Mouse (Mus musculus): ENCODE data around the gene Ifi211. TPM values are rescaled to one million over a fixed set of nuclear protein-coding genes. Genes with fewer than 3 reads are reported as not detected.
"Not testable (repeated sequence)": the region's sequence is repeated elsewhere in the genome, so short reads cannot be mapped to it uniquely, and the experiment has no call there.

Ifi211 gene
- polyA plus RNA-seq, 1 experiment: 0.77 TPM

DNA sequence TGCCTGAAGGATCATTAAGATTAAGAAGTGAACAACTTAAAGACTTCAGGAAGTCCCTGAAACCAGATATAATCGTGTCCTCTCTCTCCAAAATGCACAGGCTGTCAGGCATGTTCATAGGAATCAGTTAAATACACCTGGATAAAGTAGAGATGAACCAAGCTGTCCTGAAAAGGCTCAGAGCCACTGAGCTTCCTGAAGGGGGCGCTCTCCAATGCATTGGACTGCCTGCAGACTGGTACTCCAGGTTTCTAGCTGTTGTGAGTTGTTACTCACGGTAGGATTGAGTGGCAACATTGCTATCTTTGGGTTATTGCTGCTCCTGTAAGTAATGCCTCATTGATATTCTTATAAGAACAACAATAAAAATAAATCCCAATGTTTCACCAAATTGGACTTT is 6.4 kb upstream of the Ifi211 start:
- WGBS: 58% methylated on average over 3 of the region's 3 CpGs
- not testable (repeated sequence) for DNase-seq; H3K27me3 ChIP-seq (replicated peaks; ENCODE audit: control insufficient read depth, insufficient read depth, low read length)

DNA sequence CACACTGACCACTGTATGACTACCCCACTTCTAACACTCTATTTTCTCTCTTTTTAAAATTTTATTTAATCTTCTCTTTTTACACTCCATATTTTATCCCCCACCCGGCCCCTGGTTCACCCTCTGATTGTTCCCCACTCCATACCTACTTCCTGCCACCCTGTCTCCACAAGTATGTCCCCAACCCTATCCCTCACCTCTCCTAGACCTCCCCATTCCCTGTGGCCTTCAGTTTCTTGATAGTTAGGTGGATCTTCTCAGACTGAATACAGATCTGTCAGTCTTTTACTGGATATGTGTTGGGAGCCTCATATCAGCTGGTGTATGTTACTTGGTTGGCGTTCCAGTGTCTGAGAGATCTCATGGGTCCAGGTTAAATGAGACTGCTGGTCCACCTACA is 1.7 kb upstream of the Ifi211 start:
- DNase-seq: no peak
- H3K4me1 ChIP-seq (ENCODE audit: control insufficient read depth, insufficient read depth, low read length): no peaks in the 10 kb centered on the region
- TF ChIP-seq CTCF (conservative IDR thresholded peaks at IDR 0.05; ENCODE audit: insufficient read depth, insufficient read length, low read depth, low read length): no peak
- TF ChIP-seq POLR2A (IDR thresholded peaks at IDR 0.05; ENCODE audit: low read depth, low read length): no peak
- H3K4me3 ChIP-seq (ENCODE audit: insufficient read depth, low read depth, low read length): no peak overlapping the region
- WGBS: 79% methylated on average over 2 of the region's 2 CpGs
- no peaks in the 10 kb centered on the region for H3K36me3 ChIP-seq (ENCODE audit: control insufficient read depth, insufficient read depth, low read length)
- H3K27ac ChIP-seq (ENCODE audit: insufficient read depth, low read depth, low read length): no peak overlapping the region
- no peaks in the 10 kb centered on the region for H3K27me3 ChIP-seq (replicated peaks; ENCODE audit: control insufficient read depth, insufficient read depth, low read length)

More for the DNA sequence above, 6.4 kb upstream of the Ifi211 start:
- H3K4me3 ChIP-seq (ENCODE audit: insufficient read depth, low read depth, low read length); H3K27ac ChIP-seq (ENCODE audit: insufficient read depth, low read depth, low read length); H3K36me3 ChIP-seq (ENCODE audit: control insufficient read depth, insufficient read depth, low read length); H3K4me1 ChIP-seq (ENCODE audit: control insufficient read depth, insufficient read depth, low read length): not testable (repeated sequence)

DNA sequence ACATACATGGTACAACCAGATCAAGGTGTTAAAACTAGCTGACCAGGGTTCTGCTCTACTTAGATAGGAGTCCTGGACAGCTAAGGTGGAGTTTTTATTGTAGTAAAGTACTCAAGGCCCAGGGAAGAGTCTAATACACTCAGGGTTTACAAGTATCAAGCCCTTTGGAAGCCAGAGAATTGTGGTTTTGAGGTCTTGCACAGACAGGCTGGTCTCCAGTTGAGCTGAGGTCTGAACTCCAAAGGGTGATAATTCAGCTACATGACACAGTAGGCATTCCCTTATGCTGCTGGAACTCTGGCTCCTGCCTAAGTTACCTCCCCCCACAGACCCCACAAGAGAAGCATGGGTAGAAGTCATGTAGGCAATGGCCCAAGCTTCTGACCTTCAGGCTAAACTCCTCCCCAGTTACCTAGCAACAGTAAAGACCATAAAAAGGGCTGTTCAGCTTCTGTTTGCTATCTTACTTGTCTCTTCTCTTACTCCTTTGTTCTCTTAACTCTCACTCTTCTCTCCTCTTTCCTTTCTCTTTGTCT is 478 bp upstream of the Ifi211 start:
- peak overlapping the region; percentile 38 for H3K27ac ChIP-seq (ENCODE audit: insufficient read depth, low read depth, low read length)
- H3K36me3 ChIP-seq (ENCODE audit: control insufficient read depth, insufficient read depth, low read length); DNase-seq; H3K27me3 ChIP-seq (replicated peaks; ENCODE audit: control insufficient read depth, insufficient read depth, low read length); H3K4me3 ChIP-seq (ENCODE audit: insufficient read depth, low read depth, low read length); H3K4me1 ChIP-seq (ENCODE audit: control insufficient read depth, insufficient read depth, low read length): not testable (repeated sequence)

DNA sequence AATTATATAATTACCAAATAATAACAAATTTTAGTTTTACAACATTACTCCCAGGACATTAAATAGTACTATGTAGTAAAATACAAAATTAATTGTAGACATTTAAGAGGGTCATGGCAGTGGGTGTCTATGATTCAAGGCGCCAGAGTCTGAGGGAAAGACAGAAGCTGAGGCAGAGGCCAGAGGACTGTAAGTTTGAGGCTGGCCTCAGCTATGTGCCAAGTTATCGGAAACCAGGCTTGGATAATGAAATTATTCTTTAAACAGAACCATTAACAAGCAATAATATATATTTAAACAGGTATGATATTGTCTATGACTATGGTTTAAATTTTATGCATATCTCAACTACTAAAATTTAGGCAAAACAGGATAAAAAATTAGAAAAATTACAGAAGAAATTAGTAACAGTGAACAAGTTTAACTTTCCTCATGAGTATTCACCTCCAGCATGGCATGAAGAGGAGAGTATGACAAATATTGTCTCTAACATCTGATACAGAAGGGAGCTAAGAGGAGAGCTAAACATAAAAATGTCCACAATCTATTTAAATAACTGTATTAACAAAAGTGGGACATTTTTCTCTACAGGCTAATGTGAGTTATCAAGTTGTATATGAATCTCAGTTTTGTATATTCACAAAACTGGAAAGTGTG is 910 bp downstream of the Ifi211 start:
- TF ChIP-seq POLR2A (IDR thresholded peaks at IDR 0.05; ENCODE audit: low read depth, low read length) (no peak), CTCF (conservative IDR thresholded peaks at IDR 0.05; ENCODE audit: insufficient read depth, insufficient read length, low read depth, low read length) (no peak)
- no peak for DNase-seq
- WGBS: 81% methylated on average over 2 of the region's 2 CpGs
- no peak overlapping the region for H3K27ac ChIP-seq (ENCODE audit: insufficient read depth, low read depth, low read length)
- no peaks in the 10 kb centered on the region for H3K27me3 ChIP-seq (replicated peaks; ENCODE audit: control insufficient read depth, insufficient read depth, low read length)
- H3K4me3 ChIP-seq (ENCODE audit: insufficient read depth, low read depth, low read length): no peak overlapping the region
- no peaks in the 10 kb centered on the region for H3K4me1 ChIP-seq (ENCODE audit: control insufficient read depth, insufficient read depth, low read length)
- no peaks in the 10 kb centered on the region for H3K36me3 ChIP-seq (ENCODE audit: control insufficient read depth, insufficient read depth, low read length)

DNA sequence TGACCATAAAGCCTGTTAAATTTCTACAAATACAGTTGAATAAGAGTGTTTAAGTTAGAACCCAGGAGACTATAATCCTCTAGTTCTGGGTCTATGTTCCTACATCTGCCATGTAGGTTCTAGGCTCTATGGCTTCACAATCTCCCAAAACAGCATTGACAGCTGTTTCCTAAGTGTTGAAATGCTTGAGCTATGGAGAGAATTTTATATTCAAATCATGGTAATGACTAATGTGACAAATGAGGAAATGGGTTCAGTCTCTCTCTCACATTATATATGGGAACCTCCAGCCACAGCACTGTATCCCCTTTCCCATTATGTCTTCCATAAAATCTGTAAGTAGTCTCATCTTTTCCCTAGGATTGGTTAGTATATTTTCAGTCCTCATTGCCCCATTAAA is 4.5 kb downstream of the Ifi211 start:
- not testable (repeated sequence) for H3K36me3 ChIP-seq (ENCODE audit: control insufficient read depth, insufficient read depth, low read length); H3K4me3 ChIP-seq (ENCODE audit: insufficient read depth, low read depth, low read length); H3K27me3 ChIP-seq (replicated peaks; ENCODE audit: control insufficient read depth, insufficient read depth, low read length); DNase-seq; H3K4me1 ChIP-seq (ENCODE audit: control insufficient read depth, insufficient read depth, low read length); H3K27ac ChIP-seq (ENCODE audit: insufficient read depth, low read depth, low read length)

DNA sequence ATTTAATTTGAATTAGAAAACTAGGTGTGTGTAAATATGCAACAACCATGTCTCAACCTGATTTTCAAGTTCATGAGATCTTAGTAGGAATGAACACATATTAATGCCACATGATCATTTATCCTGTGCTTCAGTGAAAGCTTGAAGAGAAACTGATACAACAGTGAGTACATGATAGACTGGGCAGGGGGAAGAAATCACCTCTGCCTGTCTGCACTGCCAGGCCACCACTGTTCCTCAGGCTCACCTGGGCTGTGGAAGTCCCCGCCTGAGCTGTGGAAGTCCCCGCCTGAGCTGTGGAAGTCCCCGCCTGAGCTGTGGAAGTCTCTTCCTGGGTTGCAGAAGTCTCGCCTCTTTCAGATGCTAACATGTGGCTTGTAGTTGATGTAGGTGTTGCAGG is 7.0 kb downstream of the Ifi211 start:
- not testable (repeated sequence) for H3K4me1 ChIP-seq (ENCODE audit: control insufficient read depth, insufficient read depth, low read length); DNase-seq; H3K36me3 ChIP-seq (ENCODE audit: control insufficient read depth, insufficient read depth, low read length); H3K27ac ChIP-seq (ENCODE audit: insufficient read depth, low read depth, low read length); H3K4me3 ChIP-seq (ENCODE audit: insufficient read depth, low read depth, low read length); H3K27me3 ChIP-seq (replicated peaks; ENCODE audit: control insufficient read depth, insufficient read depth, low read length)
- WGBS: 85% methylated on average over 4 of the region's 4 CpGs

DNA sequence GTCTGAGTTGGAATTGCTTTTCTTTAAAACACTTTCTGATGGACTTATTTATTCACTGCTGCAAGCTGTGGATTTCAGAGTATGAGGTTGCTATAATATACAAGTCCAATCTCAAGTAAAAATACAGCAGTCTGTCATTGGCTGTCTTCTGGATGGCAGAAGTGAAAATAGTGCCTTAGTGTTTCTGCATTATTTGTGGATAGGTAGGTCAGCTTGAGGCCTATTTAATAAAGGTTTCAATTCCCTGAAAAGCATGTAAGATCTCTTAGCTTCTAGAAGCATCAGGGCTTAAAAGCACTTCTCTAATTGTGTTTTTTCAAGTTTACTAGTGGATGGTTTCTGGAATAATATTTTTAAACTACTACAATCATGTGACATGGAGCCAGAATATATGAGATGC is 23.1 kb downstream of the Ifi211 start:
- not testable (repeated sequence) for H3K36me3 ChIP-seq (ENCODE audit: control insufficient read depth, insufficient read depth, low read length); H3K4me1 ChIP-seq (ENCODE audit: control insufficient read depth, insufficient read depth, low read length); H3K27me3 ChIP-seq (replicated peaks; ENCODE audit: control insufficient read depth, insufficient read depth, low read length); DNase-seq; H3K27ac ChIP-seq (ENCODE audit: insufficient read depth, low read depth, low read length); H3K4me3 ChIP-seq (ENCODE audit: insufficient read depth, low read depth, low read length)

DNA sequence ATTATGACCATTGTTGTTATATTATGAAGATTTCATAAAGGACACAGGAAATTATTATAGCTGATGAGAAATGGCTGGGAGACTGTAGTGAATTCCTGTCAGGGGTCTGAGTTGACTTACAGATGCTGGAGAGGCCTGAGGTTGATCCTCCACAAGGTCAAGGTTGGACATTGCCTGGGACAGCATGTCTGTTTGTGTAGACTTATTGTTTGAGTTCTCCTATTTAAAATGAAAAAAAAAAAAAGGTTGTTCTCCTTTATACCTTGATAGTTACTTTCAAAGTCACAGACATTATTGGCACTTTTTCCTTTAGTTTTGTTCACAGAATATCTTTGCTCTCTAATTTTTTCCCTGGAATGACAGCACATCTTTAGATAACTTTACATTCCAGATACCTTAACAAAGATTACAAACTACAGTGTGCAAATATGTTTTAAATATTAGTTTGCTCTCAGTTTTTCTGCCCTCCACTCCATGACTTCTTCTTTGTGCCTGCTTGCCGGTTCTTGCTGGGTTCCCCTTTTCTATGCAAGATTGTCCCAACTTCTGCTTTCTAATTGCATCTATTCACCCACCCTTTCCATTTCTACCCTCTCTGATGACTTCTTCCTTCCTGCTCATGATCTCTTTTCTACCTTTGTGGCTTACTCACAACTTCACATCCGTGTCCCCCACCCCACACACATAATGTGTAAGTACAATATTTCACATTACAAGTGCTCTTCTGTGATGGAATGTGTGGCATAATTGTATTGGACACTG is 25.6 kb downstream of the Ifi211 start:
- 93% methylated on average over 1 of the region's 2 CpGs for WGBS

DNA sequence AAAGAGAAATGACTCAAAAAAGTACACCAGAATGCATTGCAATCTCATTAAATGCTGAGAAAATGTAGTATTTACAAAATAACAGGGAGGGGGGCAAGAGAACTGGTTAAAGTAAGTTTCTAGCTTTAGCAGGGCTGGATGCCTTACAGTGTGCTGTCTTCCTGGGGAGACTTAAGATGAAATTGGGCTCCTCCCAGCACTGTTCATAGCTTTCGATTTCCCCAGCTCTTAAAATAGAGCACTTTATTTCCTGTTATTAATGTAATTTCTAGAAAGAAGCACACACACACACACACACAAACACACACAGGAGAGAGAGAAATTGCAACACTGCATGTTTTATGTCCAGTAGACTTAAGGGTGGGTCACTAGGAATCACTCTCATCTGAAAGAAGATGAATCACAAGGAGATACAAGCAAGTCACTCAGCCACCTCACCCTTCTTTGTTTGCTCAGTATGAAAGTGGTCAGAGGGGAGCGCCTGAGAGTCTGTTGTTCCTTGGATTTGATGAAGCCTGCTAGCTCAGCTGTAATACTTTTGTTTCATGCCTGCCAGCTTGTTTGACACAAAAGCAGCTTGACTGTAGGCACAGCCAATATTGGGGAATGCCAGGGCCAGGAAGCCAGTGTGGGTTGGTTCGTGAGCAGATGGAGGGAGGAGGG is 32.7 kb downstream of the Ifi211 start:
- 41% methylated on average over 3 of the region's 3 CpGs for WGBS
- H3K27ac ChIP-seq (ENCODE audit: insufficient read depth, low read depth, low read length): peak overlapping the region; percentile 82
- H3K27me3 ChIP-seq (replicated peaks; ENCODE audit: control insufficient read depth, insufficient read depth, low read length); H3K4me1 ChIP-seq (ENCODE audit: control insufficient read depth, insufficient read depth, low read length); H3K36me3 ChIP-seq (ENCODE audit: control insufficient read depth, insufficient read depth, low read length): not testable (repeated sequence)
- 0 out of 2 replicates have a peak overlapping the region, but pooled peaks have one; percentile 19 for H3K4me3 ChIP-seq (ENCODE audit: insufficient read depth, low read depth, low read length)
- DNase-seq: peak; percentile 66

More for the DNA sequence above, 25.6 kb downstream of the Ifi211 start:
- H3K36me3 ChIP-seq (ENCODE audit: control insufficient read depth, insufficient read depth, low read length); DNase-seq; H3K4me1 ChIP-seq (ENCODE audit: control insufficient read depth, insufficient read depth, low read length); H3K27ac ChIP-seq (ENCODE audit: insufficient read depth, low read depth, low read length); H3K4me3 ChIP-seq (ENCODE audit: insufficient read depth, low read depth, low read length); H3K27me3 ChIP-seq (replicated peaks; ENCODE audit: control insufficient read depth, insufficient read depth, low read length): not testable (repeated sequence)

DNA sequence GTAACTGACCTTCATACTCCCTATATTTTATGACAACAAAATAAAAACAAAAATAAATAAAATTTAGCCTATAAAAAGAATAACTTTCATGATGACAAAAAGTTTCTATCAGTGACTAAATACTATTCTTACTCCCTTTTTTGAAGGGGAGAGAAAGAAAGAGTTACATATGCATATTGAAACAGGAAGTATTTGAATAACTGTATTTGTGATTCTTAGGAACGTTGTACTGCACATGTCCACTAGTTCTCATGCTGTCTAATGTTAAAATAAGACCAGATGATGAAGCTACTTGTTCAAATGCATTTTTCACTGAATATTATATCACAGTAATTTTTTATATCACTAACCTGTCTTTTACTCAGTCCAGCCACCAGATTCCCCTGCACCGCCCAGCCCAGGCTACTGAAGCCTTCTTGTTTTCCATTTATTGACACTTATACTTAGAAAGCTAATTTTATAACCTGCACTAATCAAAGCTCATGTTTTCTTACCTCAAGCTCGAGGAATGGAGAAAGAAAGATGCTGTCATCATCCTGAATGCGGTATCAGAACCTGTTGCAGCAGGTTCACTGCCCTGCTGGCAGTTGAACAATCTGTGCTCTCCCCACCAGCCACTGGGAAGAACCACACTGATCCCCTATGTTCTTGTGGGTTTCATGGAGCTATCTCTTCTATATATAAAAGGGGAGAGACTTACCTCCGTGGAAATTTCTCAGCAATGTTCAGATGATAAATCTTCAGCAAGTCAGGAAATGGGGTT is 33.4 kb downstream of the Ifi211 start:
- Histone ChIP-seq H3K27ac (ENCODE audit: insufficient read depth, low read depth, low read length) (peak overlapping the region; percentile 26), H3K4me3 (ENCODE audit: insufficient read depth, low read depth, low read length) (peak overlapping the region; percentile 37)
- H3K36me3 ChIP-seq (ENCODE audit: control insufficient read depth, insufficient read depth, low read length); H3K27me3 ChIP-seq (replicated peaks; ENCODE audit: control insufficient read depth, insufficient read depth, low read length); DNase-seq; H3K4me1 ChIP-seq (ENCODE audit: control insufficient read depth, insufficient read depth, low read length): not testable (repeated sequence)
- WGBS: 50% methylated on average over 5 of the region's 5 CpGs
